Mouse (Mus musculus) liver, adult 2 months (tissue): ENCODE data around the gene Plpp6. TPM values are rescaled to one million over a fixed set of nuclear protein-coding genes. Genes with fewer than 3 reads are reported as not detected.

Experiments used
- DNase-seq: peaks from one replicate; pipeline ENCODE4 v3.0.0-alpha.2; 2011; ENCODE audit warnings: low read depth, low spot score; ENCODE audit errors: extremely low read depth
- H3K27ac ChIP-seq: fragments of 200-500 bp; replicated peaks from 2 replicates; pipeline ENCODE4 v1.5.1; 2012; ENCODE audit warnings: low read depth, mild to moderate bottlenecking, control low read depth, inconsistent platforms, low read length; ENCODE audit not compliant: insufficient read depth
- H3K27me3 ChIP-seq: fragments of 200-500 bp; 2 replicates; pipeline ENCODE4 v1.6.1; 2012; ENCODE audit warnings: mild to moderate bottlenecking, moderate library complexity, low read length, inconsistent platforms; ENCODE audit not compliant: control insufficient read depth, insufficient read depth
- H3K36me3 ChIP-seq: fragments of 200-500 bp; 2 replicates; pipeline ENCODE4 v1.6.1; 2012; ENCODE audit warnings: low read length, inconsistent platforms; ENCODE audit not compliant: control insufficient read depth, insufficient read depth
- H3K4me1 ChIP-seq: fragments of 200-500 bp; 2 replicates; pipeline ENCODE4 v1.6.1; 2011; ENCODE audit warnings: low read length; ENCODE audit not compliant: control insufficient read depth, insufficient read depth
- H3K4me3 ChIP-seq: fragments of 200-500 bp; 2 replicates; pipeline ENCODE4 v1.5.1; 2011; ENCODE audit warnings: low read depth, mild to moderate bottlenecking, control low read depth, low read length, moderate library complexity; ENCODE audit not compliant: insufficient read depth
- H3K79me2 ChIP-seq: fragments of 200-500 bp; 2 replicates; pipeline ENCODE4 v1.6.1; 2012; ENCODE audit warnings: inconsistent platforms, mild to moderate bottlenecking, low read length, moderate library complexity; ENCODE audit not compliant: control insufficient read depth, insufficient read depth
- H3K9ac ChIP-seq: fragments of 200-500 bp; 2 replicates; pipeline ENCODE4 v1.6.1; 2012; ENCODE audit warnings: low read depth, mild to moderate bottlenecking, control low read depth, inconsistent platforms, low read length
- CTCF ChIP-seq: fragments of 200-500 bp; IDR thresholded peaks from 2 replicates; pipeline ENCODE4 v1.5.1; 2011; ENCODE audit warnings: low read depth, low read length, control low read depth
- POLR2A ChIP-seq: fragments of 200-500 bp; IDR thresholded peaks from 2 replicates; pipeline ENCODE4 v1.6.1; 2011; ENCODE audit warnings: low read length, control low read depth; ENCODE audit not compliant: insufficient read depth; ENCODE audit errors: extremely low read depth
- WGBS: fragments of 180-500 bp; shearing (Covaris S2); methylation state at CpG from one replicate; pipeline ENCODE4 v1.1.7; 2018; 5-methylcytosine and 5-hydroxymethylcytosine counted together
- polyA plus RNA-seq: library from polyadenylated mRNA; depleted of rRNA; stranded (reverse); fragments of >200 nt; gene quantifications from 2 replicates; pipeline ENCODE4 v1.2.3, GENCODE M21; 2012
- total RNA-seq: library from RNA; depleted of rRNA; stranded (reverse); fragments of >200 nt; gene quantifications from 2 replicates; pipeline ENCODE4 v1.2.3, GENCODE M21; 2014

The Plpp6 gene
- total and polyA plus RNA-seq, 2 experiments = 7.2 to 8.3 TPM

GRCm38 (mm10) chr19:28990194-28990589 is 26.4 kb downstream of the Plpp6 start, which contains the start of gene Cdc37l1:
TSS of gene Cdc37l1 (plus strand) at chr19:28990352.
- Histone ChIP-seq H3K9ac (peak within 1 kb of the TSS; percentile 85), H3K27me3 (no peaks in the 10 kb centered on the region), H3K36me3 (peaks cover 3% of the 10 kb centered on the region; the same call in 1 of the 2 replicates), H3K4me3 (peak within 1 kb of the TSS; percentile 89), H3K79me2 (peaks cover 2% of the 10 kb centered on the region; the same call in 1 of the 2 replicates), H3K27ac (peak within 1 kb of the TSS; percentile 72), H3K4me1 (peaks cover 4% of the 10 kb centered on the region; the same call in 1 of the 2 replicates)
- DNase-seq = peak; percentile 89
- TF ChIP-seq CTCF (no peak), POLR2A (peak; percentile 84)
- WGBS = 1% methylated on average over 37 of the region's 37 CpGs

DNA sequence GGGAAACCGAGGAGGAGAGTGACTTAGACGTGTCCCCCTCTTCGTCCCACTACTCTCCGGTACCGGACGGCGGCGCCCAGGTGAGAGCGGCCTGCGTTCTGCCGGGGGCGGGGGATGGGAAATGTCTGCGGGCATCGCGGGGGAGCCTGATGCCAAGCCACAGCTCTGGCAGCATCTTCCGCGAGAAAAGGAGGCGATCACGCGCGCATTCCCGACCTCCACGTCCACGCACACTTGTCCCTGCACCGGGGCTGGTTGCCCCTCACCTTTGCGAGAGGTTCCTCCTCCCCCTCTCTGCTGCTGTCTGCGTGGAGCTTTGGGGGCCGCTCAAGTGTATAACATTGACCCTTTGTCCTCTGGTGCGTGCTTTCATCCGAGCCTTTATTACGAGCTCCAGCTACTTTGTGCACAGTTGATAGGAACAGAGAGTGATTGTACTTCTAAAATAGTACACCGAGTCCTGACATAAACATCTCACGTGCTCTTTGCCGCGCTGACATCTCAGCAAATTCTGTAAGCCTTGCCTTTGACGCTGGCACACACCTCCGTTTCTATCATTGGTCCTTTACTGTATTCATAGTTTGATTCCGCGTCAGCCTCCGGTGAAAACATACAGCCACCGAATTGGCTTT is 27.0 kb downstream of the Plpp6 start:
- peaks cover 2% of the 10 kb centered on the region; the same call in 1 of the 2 replicates for H3K79me2 ChIP-seq
- H3K4me3 ChIP-seq = peak overlapping the region; percentile 89
- TF ChIP-seq CTCF = no peak
- no peak for TF ChIP-seq POLR2A
- H3K9ac ChIP-seq = peak overlapping the region; percentile 85
- peaks cover 8% of the 10 kb centered on the region; the same call in 1 of the 2 replicates for H3K36me3 ChIP-seq
- no peaks in the 10 kb centered on the region for H3K27me3 ChIP-seq
- peak overlapping the region; percentile 72 for H3K27ac ChIP-seq
- peak; percentile 67 for DNase-seq
- peaks cover 4% of the 10 kb centered on the region; the same call in 1 of the 2 replicates for H3K4me1 ChIP-seq
- WGBS = under 1% methylated on average over 38 of the region's 41 CpGs

DNA sequence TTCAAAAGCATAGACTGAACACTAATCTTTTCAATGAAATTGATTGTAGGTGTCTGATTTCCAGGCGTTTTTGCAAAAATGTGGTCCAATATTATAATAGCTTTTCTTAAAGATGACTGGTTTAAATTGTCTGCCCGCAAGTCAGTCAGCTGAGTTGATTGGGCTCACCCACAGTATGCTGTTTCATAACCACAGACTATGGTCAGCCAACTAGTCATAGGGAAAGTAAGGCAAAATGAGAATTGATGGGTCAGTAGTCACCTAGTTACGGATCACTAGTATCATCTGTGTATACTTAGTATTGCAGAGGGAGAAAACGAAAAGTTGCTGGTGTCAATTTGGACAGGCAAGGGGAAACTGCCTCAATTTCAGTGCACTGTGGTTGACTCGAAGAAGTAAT is 27.6 kb downstream of the Plpp6 start:
- TF ChIP-seq POLR2A (no peak), CTCF (no peak)
- WGBS = 34% methylated on average over 5 of the region's 5 CpGs
- Histone ChIP-seq H3K27ac (peak overlapping the region; percentile 72), H3K27me3 (no peaks in the 10 kb centered on the region), H3K9ac (no peak overlapping the region; the same call in 1 of the 2 replicates), H3K4me1 (peaks cover 8% of the 10 kb centered on the region), H3K36me3 (peaks cover 8% of the 10 kb centered on the region; the same call in 1 of the 2 replicates), H3K4me3 (peak overlapping the region; percentile 89), H3K79me2 (peaks cover 2% of the 10 kb centered on the region; the same call in 1 of the 2 replicates)
- DNase-seq = peak; percentile 55

DNA sequence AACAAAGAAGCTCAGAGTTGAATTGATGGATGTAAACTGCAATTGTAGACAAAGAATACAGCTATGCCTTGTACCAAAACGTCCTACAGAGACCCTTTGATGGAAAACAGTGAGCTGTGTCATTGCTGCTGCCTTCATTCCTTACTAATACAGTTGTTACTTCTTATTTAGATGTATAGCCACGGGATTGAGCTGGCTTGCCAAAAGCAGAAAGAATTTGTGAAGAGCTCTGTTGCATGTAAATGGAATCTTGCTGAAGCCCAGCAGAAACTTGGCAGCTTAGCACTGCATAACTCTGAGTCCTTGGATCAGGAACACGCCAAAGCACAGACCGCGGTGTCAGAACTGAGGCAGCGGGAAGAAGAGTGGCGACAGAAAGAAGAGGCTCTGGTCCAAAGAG is 31.1 kb downstream of the Plpp6 start:
- no peak for DNase-seq
- Histone ChIP-seq H3K36me3 (peaks cover 11% of the 10 kb centered on the region; the same call in 1 of the 2 replicates), H3K27me3 (no peaks in the 10 kb centered on the region), H3K4me1 (peaks cover 15% of the 10 kb centered on the region), H3K27ac (no peak overlapping the region), H3K4me3 (no peak overlapping the region), H3K79me2 (peaks cover 2% of the 10 kb centered on the region; the same call in 1 of the 2 replicates), H3K9ac (no peak overlapping the region)
- 62% methylated on average over 7 of the region's 7 CpGs for WGBS
- TF ChIP-seq CTCF = no peak
- no peak for TF ChIP-seq POLR2A

- Histone ChIP-seq H3K79me2 (peaks cover 2% of the 10 kb centered on the region; the same call in 1 of the 2 replicates), H3K4me1 (peaks cover 15% of the 10 kb centered on the region), H3K36me3 (peaks cover 15% of the 10 kb centered on the region; the same call in 1 of the 2 replicates), H3K27ac (no peak overlapping the region), H3K27me3 (no peaks in the 10 kb centered on the region), H3K9ac (no peak overlapping the region), H3K4me3 (no peak overlapping the region)
- no peak for TF ChIP-seq POLR2A
- TF ChIP-seq CTCF = no peak
- 87% methylated on average over 5 of the region's 5 CpGs for WGBS
- no peak for DNase-seq
Observed at GRCm38 (mm10) chr19:28995366-28995765, 31.6 kb downstream of the Plpp6 start.
